Mouse (Mus musculus) ES-E14 (cell line): ENCODE data around the gene Plekhf1.

Experiments used
- CHD2 ChIP-seq: IDR thresholded peaks from 2 replicates; pipeline ENCODE4 v1.6.1; 2014; ENCODE audit warnings: mild to moderate bottlenecking, low read depth, low read length, inconsistent platforms
- HCFC1 ChIP-seq: IDR thresholded peaks from 2 replicates; pipeline ENCODE4 v1.6.1; 2012; ENCODE audit warnings: low read length, inconsistent platforms, borderline replicate concordance; ENCODE audit not compliant: insufficient read depth
- ZC3H11A ChIP-seq: IDR thresholded peaks from 2 replicates; pipeline ENCODE4 v1.6.1; 2012; ENCODE audit warnings: low read depth, mild to moderate bottlenecking, inconsistent platforms, low read length, borderline replicate concordance
- ZNF384 ChIP-seq: IDR thresholded peaks from 2 replicates; pipeline ENCODE4 v1.6.1; 2012; ENCODE audit warnings: low read depth, low read length, inconsistent platforms

DNA sequence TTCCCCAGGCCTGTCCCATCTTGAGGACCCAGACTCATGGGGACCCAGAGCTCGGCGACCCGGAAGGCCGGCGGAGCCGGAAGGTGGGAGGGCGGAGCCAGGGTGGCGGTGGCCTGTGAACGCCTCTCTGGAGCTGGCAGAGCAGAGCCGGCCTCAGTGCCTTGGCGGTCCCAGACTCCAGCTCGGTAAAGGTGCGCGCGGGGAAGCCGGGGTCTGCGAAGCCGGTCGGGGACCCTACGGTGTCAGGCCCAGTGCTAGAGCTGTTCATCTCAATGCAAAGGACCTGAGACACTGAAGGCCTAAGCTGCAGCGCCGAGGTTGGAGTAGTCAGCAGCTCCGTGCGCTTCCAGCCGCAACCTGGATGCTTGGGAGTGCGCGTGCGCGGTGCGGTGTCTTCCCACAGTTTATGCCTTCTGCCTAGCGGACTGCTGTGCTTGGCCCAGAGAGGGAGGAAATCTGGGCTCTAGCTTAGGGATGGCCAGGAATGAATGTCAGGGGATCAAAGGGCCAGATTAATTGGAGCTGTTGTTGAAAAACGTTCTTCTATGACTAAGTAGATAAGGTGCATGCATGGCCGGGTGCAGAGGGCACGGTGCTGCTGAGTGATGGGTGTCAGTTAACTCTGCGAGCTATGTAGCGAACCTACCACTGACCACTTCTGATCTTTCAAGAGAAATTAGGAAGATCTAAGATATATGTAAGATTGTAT lies 44.0 kb downstream of the Plekhf1 start:
- no peak for TF ChIP-seq ZC3H11A
- TF ChIP-seq HCFC1: no peak
- TF ChIP-seq CHD2: no peak
- TF ChIP-seq ZNF384: no peak
